Mouse (Mus musculus): ENCODE measurements around the gene Gm525.

- TF ChIP-seq CTCF (IDR thresholded peaks at IDR 0.05; ENCODE audit: control insufficient read depth, insufficient read depth, insufficient read length) (no peak), CEBPB (IDR thresholded peaks at IDR 0.05; ENCODE audit: low read depth) (no peak), MAX (IDR thresholded peaks at IDR 0.05) (no peak), MYOG (IDR thresholded peaks at IDR 0.05; ENCODE audit: control insufficient read depth, extremely low read depth, insufficient read length) (no peak)
Observed at GRCm38 (mm10) chr11:89107180-89107807, 33.7 kb downstream of the Gm525 start.
